Mouse (Mus musculus) embryonic fibroblast, embryonic 13.5 days (primary cell): ENCODE measurements around the gene Dnmt3l.

Source experiments
- CTCF ChIP-seq: IDR thresholded peaks from 2 replicates; pipeline ENCODE4 v1.5.1; 2011; ENCODE audit warnings: mild to moderate bottlenecking, control low read depth, low read length, moderate library complexity, borderline replicate concordance; ENCODE audit not compliant: insufficient read depth
- POLR2A ChIP-seq: IDR thresholded peaks from 2 replicates; pipeline ENCODE4 v1.6.1; 2011; ENCODE audit warnings: low read depth, mild to moderate bottlenecking, control low read depth, low read length, moderate library complexity

DNA sequence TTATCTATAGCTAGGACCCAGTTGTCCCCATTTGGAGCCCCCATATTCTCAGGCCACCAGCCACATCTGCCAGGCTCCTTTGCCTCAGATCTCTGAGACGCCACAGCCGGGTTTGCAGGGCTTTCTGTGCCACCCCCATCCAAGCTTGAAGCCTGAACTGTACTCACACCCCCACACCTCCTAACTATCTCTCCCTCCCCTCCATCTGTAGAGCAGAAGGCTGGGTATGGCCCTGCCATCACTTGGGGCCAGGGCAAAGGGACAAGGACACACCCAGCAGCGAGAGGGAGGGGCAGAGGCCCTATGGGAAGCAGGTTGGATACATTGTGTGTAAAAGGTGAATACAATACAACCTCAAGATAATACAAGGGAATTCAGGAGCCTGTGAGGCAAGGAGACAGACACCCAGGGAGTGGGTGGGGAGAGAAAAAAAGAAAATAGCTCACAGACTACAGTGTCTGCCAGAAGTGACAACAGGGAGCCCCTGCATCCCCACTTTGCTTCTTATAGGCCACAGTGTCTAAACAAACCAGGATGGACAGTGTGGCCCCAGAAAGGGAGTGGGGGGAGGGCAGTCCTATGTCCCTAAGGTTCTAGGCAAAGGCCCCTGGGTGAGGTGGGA is 37.2 kb upstream of the Dnmt3l start:
- TF ChIP-seq CTCF (no peak), POLR2A (no peak)
